Mouse (Mus musculus) layer of hippocampus, postnatal 14 days (tissue): ENCODE results near the gene Rbm44. TPM values are rescaled to one million over a fixed set of nuclear protein-coding genes. Genes with fewer than 3 reads are reported as not detected.

Source experiments
- DNase-seq, 2 experiments: peaks; one replicate each; pipeline ENCODE4 v3.0.0; 2021 to 2022; ENCODE audit warnings: low spot score in 2 of 2, mixed read lengths in 1 of 2
- total RNA-seq, 2 experiments: library from RNA; stranded (reverse); gene quantifications; 2 replicates each; pipeline ENCODE4 v1.2.3; 2021

The Rbm44 gene
- total RNA-seq, 2 experiments from 2014 or later: not detected

GRCm38 (mm10) chr1:91179086-91179485 is 34.2 kb downstream of the Rbm44 start:
- peak; percentile 75 to 80 for DNase-seq

GRCm38 (mm10) chr1:91179533-91180173 is 34.8 kb downstream of the Rbm44 start, which contains the start of gene Ramp1:
Ramp1 (plus strand) TSS chr1:91179822.
- DNase-seq: no peak

- no peak for DNase-seq
Observed at GRCm38 (mm10) chr1:91180174-91180565, 35.3 kb downstream of the Rbm44 start.

GRCm38 (mm10) chr1:91180723-91181122 is 35.8 kb downstream of the Rbm44 start:
- DNase-seq: no peak

- DNase-seq: no peak
Observed at GRCm38 (mm10) chr1:91181261-91181660, 36.4 kb downstream of the Rbm44 start.

- no peak for DNase-seq
Observed at GRCm38 (mm10) chr1:91181784-91182450, 37.0 kb downstream of the Rbm44 start.

GRCm38 (mm10) chr1:91183305-91183704 is 38.4 kb downstream of the Rbm44 start:
- no peak for DNase-seq

GRCm38 (mm10) chr1:91186677-91187076 is 41.8 kb downstream of the Rbm44 start:
- no peak for DNase-seq

- no peak for DNase-seq
Observed at GRCm38 (mm10) chr1:91187315-91187714, 42.4 kb downstream of the Rbm44 start.

- no peak for DNase-seq
Observed at GRCm38 (mm10) chr1:91187786-91188640, 43.1 kb downstream of the Rbm44 start.

- no peak for DNase-seq
Observed at GRCm38 (mm10) chr1:91188851-91189460, 44.1 kb downstream of the Rbm44 start.

- no peak for DNase-seq
Observed at GRCm38 (mm10) chr1:91192184-91192583, 47.3 kb downstream of the Rbm44 start.

- no peak for DNase-seq
Observed at GRCm38 (mm10) chr1:91193242-91193641, 48.4 kb downstream of the Rbm44 start.

GRCm38 (mm10) chr1:91193680-91194079 is 48.8 kb downstream of the Rbm44 start:
- DNase-seq: no peak

GRCm38 (mm10) chr1:91199793-91200192 is 54.9 kb downstream of the Rbm44 start:
- peak in 1 of 2 experiments; percentile 68 for DNase-seq

- DNase-seq: no peak
Observed at GRCm38 (mm10) chr1:91201122-91201521, 56.2 kb downstream of the Rbm44 start.

- no peak for DNase-seq
Observed at GRCm38 (mm10) chr1:91204221-91204765, 59.4 kb downstream of the Rbm44 start.

- no peak for DNase-seq
Observed at GRCm38 (mm10) chr1:91205651-91206050, 60.8 kb downstream of the Rbm44 start.

GRCm38 (mm10) chr1:91206336-91206735 is 61.4 kb downstream of the Rbm44 start:
- DNase-seq: no peak

- peak in 1 of 2 experiments; percentile 88 for DNase-seq
Observed at GRCm38 (mm10) chr1:91206873-91207272, 62.0 kb downstream of the Rbm44 start.
